9 mouse cellular contexts compared by ENCODE assay signal in the genomic region with DNA sequence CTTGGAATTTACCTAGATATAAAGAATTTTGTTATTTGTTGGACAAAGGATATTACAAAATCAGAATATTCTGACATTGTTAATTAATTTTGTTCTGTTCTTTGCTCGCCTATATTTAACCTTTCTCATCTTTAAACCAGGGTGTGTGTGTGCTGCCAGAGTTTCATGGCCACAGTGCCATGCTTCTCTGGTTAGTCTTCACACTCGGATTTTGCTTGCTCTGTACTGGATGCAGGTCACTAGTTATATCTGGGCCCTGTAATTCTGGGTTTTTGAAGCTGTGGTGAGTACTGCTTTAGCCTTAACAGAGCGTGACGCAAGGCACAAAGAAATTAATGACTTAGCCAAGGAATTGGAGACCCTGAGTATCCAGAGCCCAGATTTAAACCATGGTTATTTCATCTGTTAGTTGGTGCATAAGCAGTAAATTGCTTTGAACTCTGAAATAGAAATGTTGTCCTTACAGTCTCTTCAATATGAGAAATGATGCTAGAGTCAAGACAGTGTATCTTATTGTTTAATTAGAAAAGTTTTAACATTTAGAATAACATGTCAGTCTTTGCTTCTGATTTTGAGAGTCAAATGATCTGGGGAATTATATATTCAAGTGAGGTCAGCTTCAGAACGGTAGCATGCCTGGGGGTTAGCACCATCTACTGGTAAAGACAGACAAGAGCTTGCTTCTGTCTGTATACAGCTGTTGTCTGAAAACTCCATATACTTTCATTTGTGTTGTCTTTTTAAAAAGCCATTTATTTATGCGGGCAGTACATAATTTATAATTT. TPM values are rescaled to one million over a fixed set of nuclear protein-coding genes. Genes with fewer than 3 reads are reported as not detected.
DNase-seq lines count a peak whose midpoint lies in the region; ATAC-seq and TF ChIP-seq lines count a peak whose summit lies in the region.
"Had no signal": no experiment of that assay in that cellular context is flagged by ENCODE, and none has a peak within 500 bp of the region (broad histone marks: within the 10 kb centered on the region; RNA-seq: fewer than 3 reads in every experiment).

No protein-coding gene starts in this region.

- no peaks in the 10 kb centered on the region for H3K9me3 ChIP-seq in ES-Bruce4 (replicated peaks; ENCODE audit: control insufficient read depth, insufficient read depth, low read length, poor library complexity, severe bottlenecking)
- no peaks in the 10 kb centered on the region for H3K9me3 ChIP-seq in lung, embryonic 14.5 days (ENCODE audit: low read depth, low read length)
- H3K9me3 ChIP-seq in stomach, postnatal 0 days (ENCODE audit: control insufficient read depth, low read length): no peaks in the 10 kb centered on the region
- H3K9me3 ChIP-seq: liver, embryonic 15.5 days had no signal

- ATAC-seq in lung, embryonic 14.5 days (ENCODE audit: insufficient read depth): no peak
- ATAC-seq in stomach, postnatal 0 days (ENCODE audit: low FRiP score, low TSS enrichment): no peak

- H3K4me1 ChIP-seq in ES-Bruce4 (ENCODE audit: control insufficient read depth, insufficient read depth, low read length): peaks cover 2% of the 10 kb centered on the region
- no peaks in the 10 kb centered on the region for H3K4me1 ChIP-seq in lung, embryonic 14.5 days (ENCODE audit: insufficient read depth)
- H3K4me1 ChIP-seq in stomach, postnatal 0 days (replicated peaks; ENCODE audit: control insufficient read depth, insufficient read depth): no peaks in the 10 kb centered on the region
- H3K4me1 ChIP-seq: liver, embryonic 15.5 days had no signal

- TF ChIP-seq POLR2A in ES-Bruce4 (IDR thresholded peaks at IDR 0.05; ENCODE audit: insufficient read depth, low read length): no peak

- H3K36me3 ChIP-seq in ES-Bruce4 (ENCODE audit: control insufficient read depth, insufficient read depth, low read length, poor library complexity, severe bottlenecking): no peaks in the 10 kb centered on the region
- H3K36me3 ChIP-seq in lung, embryonic 14.5 days (ENCODE audit: insufficient read depth): no peaks in the 10 kb centered on the region
- H3K36me3 ChIP-seq in stomach, postnatal 0 days (ENCODE audit: control insufficient read depth, insufficient read depth, low read length): no peaks in the 10 kb centered on the region
- H3K36me3 ChIP-seq: liver, embryonic 15.5 days had no signal

- H3K4me3 ChIP-seq in layer of hippocampus, adult 2 months: no peak overlapping the region
- H3K4me3 ChIP-seq in ES-Bruce4 (ENCODE audit: low read depth, low read length): no peak overlapping the region
- no peak overlapping the region for H3K4me3 ChIP-seq in lung, embryonic 14.5 days (ENCODE audit: low read depth, low read length)
- no peak overlapping the region for H3K4me3 ChIP-seq in stomach, postnatal 0 days (ENCODE audit: low read depth, low read length)
- H3K4me3 ChIP-seq: liver, embryonic 15.5 days had no signal

- no peak overlapping the region for H3K9ac ChIP-seq in ES-Bruce4 (ENCODE audit: low read depth, poor library complexity, severe bottlenecking)
- no peak overlapping the region for H3K9ac ChIP-seq in lung, embryonic 14.5 days
- H3K9ac ChIP-seq in stomach, postnatal 0 days (ENCODE audit: low read length): no peak overlapping the region
- H3K9ac ChIP-seq: liver, embryonic 15.5 days had no signal

- no peak overlapping the region for H3K4me2 ChIP-seq in lung, embryonic 14.5 days
- H3K4me2 ChIP-seq in stomach, postnatal 0 days (replicated peaks; ENCODE audit: low read depth): no peak overlapping the region
- H3K4me2 ChIP-seq: liver, embryonic 15.5 days had no signal

- no peak for TF ChIP-seq EP300 in ES-Bruce4 (IDR thresholded peaks at IDR 0.05; ENCODE audit: insufficient read depth, low read depth, low read length)
- TF ChIP-seq EP300 in stomach, postnatal 0 days (optimal IDR thresholded peaks at IDR 0.05): no peak

- no peaks in the 10 kb centered on the region for H3K27me3 ChIP-seq in ES-Bruce4 (ENCODE audit: control insufficient read depth, insufficient read depth, low read length, poor library complexity, severe bottlenecking)
- no peaks in the 10 kb centered on the region for H3K27me3 ChIP-seq in lung, embryonic 14.5 days (ENCODE audit: insufficient read depth, low read length)
- H3K27me3 ChIP-seq in stomach, postnatal 0 days (ENCODE audit: control insufficient read depth, insufficient read depth, low read length): no peaks in the 10 kb centered on the region
- H3K27me3 ChIP-seq: liver, embryonic 15.5 days had no signal

- peak overlapping the region; percentile 19 for H3K27ac ChIP-seq in layer of hippocampus, adult 2 months
- H3K27ac ChIP-seq in ES-Bruce4 (ENCODE audit: insufficient read depth, low read length): no peak overlapping the region
- H3K27ac ChIP-seq in lung, embryonic 14.5 days (ENCODE audit: low read depth): no peak overlapping the region
- no peak overlapping the region for H3K27ac ChIP-seq in stomach, postnatal 0 days (replicated peaks)
- H3K27ac ChIP-seq: liver, embryonic 15.5 days had no signal

- 50% methylated on average over 6 of the region's 6 CpGs for WGBS in lung, embryonic 14.5 days
- 57% methylated on average over 6 of the region's 6 CpGs for WGBS in stomach, postnatal 0 days

- peak; percentile 97 for TF ChIP-seq CTCF in layer of hippocampus, adult 2 months (conservative IDR thresholded peaks at IDR 0.05)
- peak; percentile 17 for TF ChIP-seq CTCF in ES-Bruce4 (IDR thresholded peaks at IDR 0.05; ENCODE audit: low read depth, low read length)
- TF ChIP-seq CTCF in lung, embryonic 14.5 days (IDR thresholded peaks at IDR 0.05; ENCODE audit: low read depth): peak; percentile 76
- TF ChIP-seq CTCF in stomach, postnatal 0 days (IDR thresholded peaks at IDR 0.05; ENCODE audit: low read depth): peak; percentile 86

- peak; percentile 46 for DNase-seq in layer of hippocampus, adult 2 months (ENCODE audit: low spot score in 2 of 2)
- DNase-seq in layer of hippocampus, postnatal 25 days (ENCODE audit: extremely low spot score in 1 of 2, low spot score in 1 of 2): no peak
- peak; percentile 42 for DNase-seq in adrenal gland, postnatal 10 days
- DNase-seq in forelimb bud, embryonic 11.5 days (ENCODE audit: low read depth, low spot score): peak; percentile 17
- DNase-seq in lung, embryonic 14.5 days: peak; percentile 83
- peak; percentile 23 for DNase-seq in stomach, postnatal 0 days (ENCODE audit: low spot score)
- no peak for DNase-seq in gastrocnemius, postnatal 4 days (ENCODE audit: low spot score in 2 of 2)

RNA-seq across cellular contexts. Expression of a gene that starts 19.2 kb away (rescaled TPM):
- 10 to 100 TPM; 14.9 to 21.6 TPM for total RNA-seq in layer of hippocampus, adult 2 months (2021)
- 10 to 100 TPM; 17.9 to 20.2 TPM for total RNA-seq in layer of hippocampus, postnatal 25 days (2021)
- 24.7 and 29.4 TPM in 2 replicates for polyA plus RNA-seq in ES-Bruce4 (2011; ENCODE audit: insufficient read depth, insufficient read length, low read depth, missing spikeins)
- total RNA-seq in adrenal gland, postnatal 10 days (2021): 10 to 100 TPM; 33.0 to 34.8 TPM
- polyA plus RNA-seq in lung, embryonic 14.5 days (2014; fragmentation: Nextera tagmentation; extraction: Ambion mirVana): 8.0 and 9.4 TPM in 2 replicates
- polyA plus RNA-seq in stomach, postnatal 0 days (2015; fragmentation: Nextera tagmentation; extraction: Ambion mirVana): 10.5 and 10.8 TPM in 2 replicates
- 10 to 100 TPM; 62.1 to 68.8 TPM for total RNA-seq in gastrocnemius, postnatal 4 days (2021)

Comparison
In these comparisons a context has a peak if more than half of its experiments do, and no peak if none do; other contexts are left out.
1. DNase-seq: peak in layer of hippocampus, adult 2 months (2 of 2), adrenal gland, postnatal 10 days (single experiment), forelimb bud, embryonic 11.5 days (single experiment), lung, embryonic 14.5 days (single experiment) and stomach, postnatal 0 days (single experiment); none in layer of hippocampus, postnatal 25 days (0 of 2) and gastrocnemius, postnatal 4 days (0 of 2).
2. CTCF ChIP-seq: peak in every context shown above with its lines; median percentile 97 in layer of hippocampus, adult 2 months; 86 in stomach, postnatal 0 days; 76 in lung, embryonic 14.5 days; 17 in ES-Bruce4.